Mouse (Mus musculus): ENCODE measurements around the gene Tbc1d24.

The Tbc1d24 gene

DNA sequence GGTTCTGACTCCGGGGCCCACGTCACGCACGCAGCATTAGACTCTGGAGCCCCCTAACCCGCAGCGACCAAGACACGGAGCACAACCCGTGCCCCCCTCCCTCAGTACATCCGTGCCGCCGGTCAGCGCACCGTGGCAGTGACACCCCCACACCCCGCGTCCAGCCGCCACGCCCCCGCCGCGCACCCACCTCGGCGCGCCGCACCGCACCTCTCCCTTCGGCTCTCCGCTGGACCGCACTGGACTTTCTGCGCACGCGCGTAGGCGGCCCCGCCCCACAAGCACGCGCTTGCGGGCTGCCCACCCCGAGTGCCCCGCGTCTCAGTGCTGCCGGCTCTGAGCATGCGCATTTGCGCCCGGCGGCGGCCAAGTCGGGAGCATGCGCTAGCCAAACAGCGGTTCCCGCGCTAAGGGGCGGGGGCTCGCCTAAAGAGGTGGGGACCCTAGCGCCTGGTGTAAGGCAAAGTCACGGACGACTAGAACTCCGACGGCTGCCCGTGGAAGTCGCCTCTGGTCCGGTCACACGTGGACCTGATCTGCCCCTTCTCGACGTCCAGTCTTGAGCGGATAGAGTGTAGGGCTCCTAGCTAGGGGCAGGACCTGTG is at the start of gene Tbc1d24:
Gene Tbc1d24 (minus strand): TSS at position 279 of the 605 bp plus-strand sequence.
- DNase-seq (ENCODE audit: low spot score in 2 of 2), result peak; percentile 92 to 94

- DNase-seq (ENCODE audit: low spot score in 2 of 2), result no peak
These were observed 47.0 kb upstream of the Tbc1d24 start for GRCm38 (mm10) chr17:24252329-24252728.

- peak; percentile 96 for DNase-seq (ENCODE audit: low spot score in 2 of 2)
These were observed 46.1 kb upstream of the Tbc1d24 start, which contains the start of gene Ccnf for GRCm38 (mm10) chr17:24251320-24252069. Gene Ccnf, minus strand, starts transcription at chr17:24251484.

- no peak for DNase-seq (ENCODE audit: low spot score in 2 of 2)
These were observed 45.6 kb upstream of the Tbc1d24 start for GRCm38 (mm10) chr17:24250988-24251319.

GRCm38 (mm10) chr17:24248641-24249040 is 43.3 kb upstream of the Tbc1d24 start:
- no peak for DNase-seq (ENCODE audit: low spot score in 2 of 2)

GRCm38 (mm10) chr17:24244061-24244460 is 38.7 kb upstream of the Tbc1d24 start:
- peak; percentile 37 to 44 for DNase-seq (ENCODE audit: low spot score in 2 of 2)

- DNase-seq (ENCODE audit: low spot score in 2 of 2), result peak; percentile 30 to 33
These were observed 38.1 kb upstream of the Tbc1d24 start for GRCm38 (mm10) chr17:24243311-24243969.

DNA sequence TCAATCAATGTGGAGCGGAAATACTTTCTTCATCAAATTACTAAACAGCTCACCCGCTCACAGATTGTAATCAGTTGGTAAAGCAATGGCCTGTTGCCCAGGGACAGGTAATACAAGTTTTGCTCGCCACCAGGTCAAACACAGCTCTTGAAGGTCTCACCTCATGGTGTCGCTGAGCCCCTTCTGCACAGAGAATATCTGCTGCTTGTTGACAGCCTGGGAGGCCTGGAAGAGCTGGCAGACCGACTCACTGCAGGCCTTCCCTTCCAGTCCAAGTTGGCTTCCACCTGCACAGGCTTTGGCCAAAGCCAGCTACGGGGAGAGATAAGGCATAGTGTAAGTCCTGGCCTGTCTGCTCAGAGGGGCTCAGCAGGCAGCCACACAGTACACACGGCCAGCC is 31.6 kb upstream of the Tbc1d24 start:
- no peak for DNase-seq (ENCODE audit: low spot score in 2 of 2)

- no peak for DNase-seq (ENCODE audit: low spot score in 2 of 2)
These were observed 31.1 kb upstream of the Tbc1d24 start for GRCm38 (mm10) chr17:24236479-24236878.

GRCm38 (mm10) chr17:24227941-24228340 is 22.6 kb upstream of the Tbc1d24 start:
- no peak for DNase-seq (ENCODE audit: low spot score in 2 of 2)

GRCm38 (mm10) chr17:24226721-24227120 is 21.4 kb upstream of the Tbc1d24 start:
- no peak for DNase-seq (ENCODE audit: low spot score in 2 of 2)

DNA sequence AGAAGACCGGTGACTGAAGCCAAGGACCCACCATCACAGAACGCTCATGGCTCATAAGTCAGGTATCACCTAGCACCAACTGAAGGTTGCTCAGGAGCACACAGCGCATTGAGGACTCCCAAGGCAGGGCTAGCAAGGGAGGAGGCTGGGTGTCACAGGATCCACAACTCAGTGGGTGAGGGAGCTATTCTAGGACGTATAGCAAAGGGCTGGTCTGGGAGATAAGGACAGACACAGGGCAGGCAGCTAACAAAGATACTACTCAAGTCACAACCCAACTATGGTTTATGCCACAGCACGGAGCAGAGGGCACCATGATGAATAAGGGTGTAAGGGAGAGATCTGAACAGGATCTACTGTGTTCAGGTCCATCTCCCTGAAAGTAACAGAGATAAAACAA is 20.5 kb upstream of the Tbc1d24 start:
- no peak for DNase-seq (ENCODE audit: low spot score in 2 of 2)

- no peak for DNase-seq (ENCODE audit: low spot score in 2 of 2)
These were observed 19.4 kb upstream of the Tbc1d24 start for GRCm38 (mm10) chr17:24224741-24225140.

DNA sequence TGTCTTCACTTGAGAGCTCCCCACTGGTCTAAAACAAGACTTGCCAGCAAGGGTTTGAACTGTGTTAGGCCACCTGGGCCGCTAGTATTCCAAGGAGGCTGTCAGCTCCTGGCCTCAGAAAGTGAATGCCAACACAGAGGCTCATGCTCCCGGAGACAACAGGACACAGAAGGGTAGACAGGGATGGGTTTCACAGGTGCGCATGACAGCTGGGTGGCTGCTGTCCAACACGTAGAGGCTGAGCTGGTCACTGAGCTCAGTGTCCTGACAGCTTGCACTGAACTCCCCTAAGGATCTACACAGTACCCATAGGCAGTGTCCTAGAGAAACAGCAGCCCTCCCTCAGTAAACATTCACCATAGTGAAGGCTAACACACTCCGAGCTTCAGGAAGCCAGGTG is 18.2 kb upstream of the Tbc1d24 start:
- no peak for DNase-seq (ENCODE audit: low spot score in 2 of 2)

GRCm38 (mm10) chr17:24222653-24223052 is 17.3 kb upstream of the Tbc1d24 start:
- DNase-seq (ENCODE audit: low spot score in 2 of 2), result no peak

- DNase-seq (ENCODE audit: low spot score in 2 of 2), result peak; percentile 90 to 91
These were observed 15.4 kb upstream of the Tbc1d24 start, which contains the start of gene Tedc2 for GRCm38 (mm10) chr17:24220435-24221411. Gene Tedc2, minus strand, starts transcription at chr17:24220851.

DNA sequence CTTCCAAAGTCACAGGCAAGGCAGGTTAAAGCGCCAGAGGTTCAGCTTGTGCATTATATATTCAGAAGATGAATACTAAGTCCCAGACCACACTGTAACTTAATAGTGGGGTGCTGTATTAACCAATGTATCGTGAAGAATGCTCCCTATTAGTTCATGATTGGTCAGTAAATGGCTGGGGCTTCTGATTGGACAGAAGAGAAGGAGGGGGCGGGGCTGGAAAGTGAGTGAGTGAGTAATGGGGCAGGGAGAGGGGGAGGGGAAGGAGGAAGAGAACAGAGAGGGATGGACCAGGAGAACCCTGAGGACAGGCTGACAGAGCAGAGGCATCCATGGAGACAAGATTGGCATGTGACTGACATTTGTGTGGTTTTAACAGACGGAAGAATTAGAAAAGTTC is 11.5 kb upstream of the Tbc1d24 start:
- DNase-seq (ENCODE audit: low spot score in 2 of 2), result no peak

- no peak for DNase-seq (ENCODE audit: low spot score in 2 of 2)
These were observed 7.8 kb upstream of the Tbc1d24 start for GRCm38 (mm10) chr17:24213186-24213585.

- DNase-seq (ENCODE audit: low spot score in 2 of 2), result no peak
These were observed 7.2 kb upstream of the Tbc1d24 start for GRCm38 (mm10) chr17:24212441-24213018.

GRCm38 (mm10) chr17:24211631-24212440 is 6.5 kb upstream of the Tbc1d24 start:
- peak; percentile 89 to 95 for DNase-seq (ENCODE audit: low spot score in 2 of 2)
